Mouse (Mus musculus) liver, embryonic 11.5 days (tissue): ENCODE measurements around the gene Gm45799. TPM values are rescaled to one million over a fixed set of nuclear protein-coding genes. Genes with fewer than 3 reads are reported as not detected.

Experiments
- ATAC-seq: fragments of 200-750 bp; cut with Nextera tagmentation; replicated peaks from 2 replicates; pipeline ENCODE4 v1.8.0; 2017; ENCODE audit warnings: moderate number of reproducible peaks, mild to moderate bottlenecking, moderate TSS enrichment, moderate library complexity; ENCODE audit not compliant: low FRiP score
- DNase-seq: peaks from one replicate; pipeline ENCODE4 v3.0.0-alpha.2; 2017; ENCODE audit warnings: low spot score
- H3K27ac ChIP-seq: fragments of 300-500 bp; sonication (generic); 2 replicates; pipeline ENCODE4 v1.5.1; 2014; ENCODE audit warnings: mild to moderate bottlenecking, low read depth, low read length, control low read depth
- H3K27me3 ChIP-seq: fragments of 300-500 bp; sonication (generic); replicated peaks from 2 replicates; pipeline ENCODE4 v1.6.1; 2014; ENCODE audit warnings: low read length, mixed read lengths; ENCODE audit not compliant: control insufficient read depth, insufficient read depth
- H3K36me3 ChIP-seq: fragments of 300-500 bp; sonication (generic); 2 replicates; pipeline ENCODE4 v1.6.1; 2014; ENCODE audit warnings: mild to moderate bottlenecking, low read length, moderate library complexity, mixed read lengths; ENCODE audit not compliant: control insufficient read depth, insufficient read depth
- H3K4me1 ChIP-seq: fragments of 300-500 bp; sonication (generic); replicated peaks from 2 replicates; pipeline ENCODE4 v1.6.1; 2014; ENCODE audit warnings: low read length, mixed read lengths; ENCODE audit not compliant: control insufficient read depth, insufficient read depth
- H3K4me2 ChIP-seq: fragments of 300-500 bp; sonication (generic); 2 replicates; pipeline ENCODE4 v1.6.1; 2014; ENCODE audit warnings: mild to moderate bottlenecking, control low read depth, moderate library complexity
- H3K4me3 ChIP-seq: fragments of 300-500 bp; sonication (generic); 2 replicates; pipeline ENCODE4 v1.5.1; 2014; ENCODE audit warnings: low read depth, low read length, control low read depth
- H3K9ac ChIP-seq: fragments of 300-500 bp; sonication (generic); 2 replicates; pipeline ENCODE4 v1.6.1; 2014; ENCODE audit warnings: low read depth, low read length, control low read depth
- H3K9me3 ChIP-seq: fragments of 300-500 bp; sonication (generic); 2 replicates; pipeline ENCODE4 v1.6.1; 2016; ENCODE audit warnings: low read length, inconsistent platforms, mixed read lengths; ENCODE audit not compliant: control insufficient read depth
- WGBS: fragments of 180-500 bp; shearing (Covaris S2); extraction: QIAGEN DNeasy Blood & Tissue Kit; methylation state at CpG from one replicate; pipeline ENCODE4 v1.1.7; 2014; 5-methylcytosine and 5-hydroxymethylcytosine counted together
- polyA plus RNA-seq: library from polyadenylated mRNA; unstranded; fragments of >200 nt; fragmentation: Nextera tagmentation; extraction: Ambion mirVana; gene quantifications from 2 replicates; pipeline ENCODE4 v1.2.1, GENCODE M21; 2014

Gene Gm45799
- polyA plus RNA-seq, 1 experiment from 2014 or later: 15.8 TPM

- H3K4me3 ChIP-seq: no peak overlapping the region
- no peak overlapping the region for H3K4me2 ChIP-seq
- H3K27me3 ChIP-seq: no peaks in the 10 kb centered on the region
- H3K9ac ChIP-seq: no peak overlapping the region
- H3K4me1 ChIP-seq: no peaks in the 10 kb centered on the region
- H3K9me3 ChIP-seq: no peaks in the 10 kb centered on the region
- 71% methylated on average over 3 of the region's 3 CpGs for WGBS
- H3K27ac ChIP-seq: no peak overlapping the region
- H3K36me3 ChIP-seq: peaks cover 16% of the 10 kb centered on the region; the same call in 1 of the 2 replicates
- ATAC-seq (no peak), DNase-seq (no peak)
These were observed 20.7 kb upstream of the Gm45799 start for GRCm38 (mm10) chr7:105619701-105620100.

GRCm38 (mm10) chr7:105621053-105621452, 19.3 kb upstream of the Gm45799 start:
- Histone ChIP-seq H3K36me3 (peaks cover 16% of the 10 kb centered on the region; the same call in 1 of the 2 replicates), H3K4me3 (no peak overlapping the region), H3K4me1 (no peaks in the 10 kb centered on the region), H3K9ac (no peak overlapping the region), H3K4me2 (no peak overlapping the region), H3K9me3 (no peaks in the 10 kb centered on the region), H3K27me3 (no peaks in the 10 kb centered on the region), H3K27ac (no peak overlapping the region)
- WGBS: 75% methylated on average over 4 of the region's 4 CpGs
- ATAC-seq (no peak), DNase-seq (no peak)

GRCm38 (mm10) chr7:105621646-105622292, 18.6 kb upstream of the Gm45799 start:
- H3K4me2 ChIP-seq: no peak overlapping the region
- no peak for ATAC-seq
- WGBS: 75% methylated on average over 8 of the region's 8 CpGs
- H3K9ac ChIP-seq: no peak overlapping the region
- no peaks in the 10 kb centered on the region for H3K9me3 ChIP-seq
- peaks cover 14% of the 10 kb centered on the region; the same call in 1 of the 2 replicates for H3K36me3 ChIP-seq
- no peak overlapping the region for H3K27ac ChIP-seq
- H3K4me3 ChIP-seq: no peak overlapping the region
- DNase-seq: no peak
- no peaks in the 10 kb centered on the region for H3K4me1 ChIP-seq
- no peaks in the 10 kb centered on the region for H3K27me3 ChIP-seq

- Histone ChIP-seq H3K27ac (no peak overlapping the region), H3K4me3 (no peak overlapping the region), H3K27me3 (no peaks in the 10 kb centered on the region), H3K36me3 (peaks cover 2% of the 10 kb centered on the region; the same call in 1 of the 2 replicates), H3K4me2 (no peak overlapping the region), H3K4me1 (no peaks in the 10 kb centered on the region; the same call in 1 of the 2 replicates), H3K9ac (no peak overlapping the region), H3K9me3 (no peaks in the 10 kb centered on the region)
- DNase-seq (no peak), ATAC-seq (no peak)
- WGBS: 79% methylated on average over 6 of the region's 6 CpGs
These were observed 15.0 kb upstream of the Gm45799 start for GRCm38 (mm10) chr7:105625397-105625796.

GRCm38 (mm10) chr7:105628633-105629032, 11.7 kb upstream of the Gm45799 start:
- Histone ChIP-seq H3K4me1 (no peaks in the 10 kb centered on the region; the same call in 1 of the 2 replicates), H3K36me3 (0 out of 2 replicates have a peak, but pooled peaks cover 2% of the 10 kb centered on the region), H3K27me3 (no peaks in the 10 kb centered on the region), H3K4me2 (no peak overlapping the region), H3K9ac (no peak overlapping the region), H3K9me3 (no peaks in the 10 kb centered on the region), H3K27ac (no peak overlapping the region), H3K4me3 (no peak overlapping the region)
- DNase-seq: no peak
- WGBS: 24% methylated on average over 3 of the region's 3 CpGs
- ATAC-seq: no peak

- 20% methylated on average over 4 of the region's 4 CpGs for WGBS
- Histone ChIP-seq H3K4me3 (peak overlapping the region; percentile 83), H3K9ac (no peak overlapping the region), H3K27ac (no peak overlapping the region), H3K27me3 (no peaks in the 10 kb centered on the region), H3K4me2 (peak overlapping the region; percentile 79), H3K4me1 (peaks cover 4% of the 10 kb centered on the region; the same call in 1 of the 2 replicates), H3K9me3 (no peaks in the 10 kb centered on the region), H3K36me3 (peaks cover 7% of the 10 kb centered on the region; the same call in 1 of the 2 replicates)
- ATAC-seq: no peak; the same call in 1 of the 2 replicates
- DNase-seq: no peak
These were observed 7.8 kb upstream of the Gm45799 start for GRCm38 (mm10) chr7:105632551-105632972.

- Histone ChIP-seq H3K4me3 (peak within 1 kb of the TSS; percentile 83), H3K27me3 (no peaks in the 10 kb centered on the region), H3K4me2 (peak within 1 kb of the TSS; percentile 79), H3K36me3 (peaks cover 9% of the 10 kb centered on the region; the same call in 1 of the 2 replicates), H3K27ac (no peak within 1 kb of the TSS; the same call in 1 of the 2 replicates), H3K9me3 (no peaks in the 10 kb centered on the region), H3K4me1 (peaks cover 4% of the 10 kb centered on the region; the same call in 1 of the 2 replicates), H3K9ac (peak within 1 kb of the TSS; percentile 76)
- ATAC-seq (peak; percentile 88), DNase-seq (peak; percentile 90)
- WGBS: 1% methylated on average over 58 of the region's 71 CpGs
These were observed 7.1 kb upstream of the Gm45799 start, which contains the start of gene Trim3 for GRCm38 (mm10) chr7:105633127-105633800. Gene Trim3, minus strand, starts transcription at chr7:105633571.

GRCm38 (mm10) chr7:105633801-105634135, 6.6 kb upstream of the Gm45799 start:
- peak overlapping the region; percentile 79 for H3K4me2 ChIP-seq
- WGBS: 7% methylated on average over 10 of the region's 10 CpGs
- peaks cover 9% of the 10 kb centered on the region; the same call in 1 of the 2 replicates for H3K36me3 ChIP-seq
- peak overlapping the region; percentile 83 for H3K4me3 ChIP-seq
- no peaks in the 10 kb centered on the region for H3K27me3 ChIP-seq
- no peak overlapping the region for H3K27ac ChIP-seq
- no peak for ATAC-seq
- H3K9me3 ChIP-seq: no peaks in the 10 kb centered on the region
- H3K9ac ChIP-seq: peak overlapping the region; percentile 76
- no peak for DNase-seq
- H3K4me1 ChIP-seq: peaks cover 4% of the 10 kb centered on the region; the same call in 1 of the 2 replicates
